Mouse (Mus musculus) lung, embryonic 16.5 days (tissue): ENCODE measurements at regions not wholly inside any gene's neighbourhood (a gene's known extent, or its start where the extent isn't known, plus 50 kb on each side); places are given as distances from the start of the nearest gene placed in this dataset.

Source experiments
- ATAC-seq: fragments of 200-750 bp; cut with Nextera tagmentation; 2 replicates; pipeline ENCODE4 v1.8.0; 2017; ENCODE audit warnings: low read depth, mild to moderate bottlenecking, moderate library complexity
- H3K27ac ChIP-seq: fragments of 300-500 bp; sonication (generic); 2 replicates; pipeline ENCODE4 v1.5.1; 2014; ENCODE audit warnings: mild to moderate bottlenecking, control low read depth, low read length
- H3K27me3 ChIP-seq: fragments of 300-500 bp; sonication (generic); 2 replicates; pipeline ENCODE4 v1.6.1; 2014; ENCODE audit warnings: low read depth, low read length, mixed read lengths; ENCODE audit not compliant: control insufficient read depth, insufficient read depth
- H3K36me3 ChIP-seq: fragments of 300-500 bp; sonication (generic); 2 replicates; pipeline ENCODE4 v1.6.1; 2014; ENCODE audit warnings: low read length; ENCODE audit not compliant: control insufficient read depth, insufficient read depth
- H3K4me1 ChIP-seq: fragments of 300-500 bp; sonication (generic); replicated peaks from 2 replicates; pipeline ENCODE4 v1.6.1; 2014; ENCODE audit warnings: low read length, mixed read lengths; ENCODE audit not compliant: control insufficient read depth, insufficient read depth
- H3K4me2 ChIP-seq: fragments of 300-500 bp; sonication (generic); 2 replicates; pipeline ENCODE4 v1.6.1; 2014; ENCODE audit warnings: low read depth, low read length, control low read depth
- H3K4me3 ChIP-seq: fragments of 300-500 bp; sonication (generic); 2 replicates; pipeline ENCODE4 v1.5.1; 2014; ENCODE audit warnings: mild to moderate bottlenecking, low read length, control low read depth
- H3K9ac ChIP-seq: fragments of 300-500 bp; sonication (generic); 2 replicates; pipeline ENCODE4 v1.6.1; 2014; ENCODE audit warnings: low read length, control low read depth
- H3K9me3 ChIP-seq: fragments of 300-500 bp; sonication (generic); 2 replicates; pipeline ENCODE4 v1.6.1; 2016; ENCODE audit warnings: low read length; ENCODE audit not compliant: control insufficient read depth
- WGBS: fragments of 180-500 bp; shearing (Covaris S2); extraction: QIAGEN DNeasy Blood & Tissue Kit; methylation state at CpG from one replicate; pipeline ENCODE4 v1.1.7; 2014; 5-methylcytosine and 5-hydroxymethylcytosine counted together

- Histone ChIP-seq H3K4me1 (no peaks in the 10 kb centered on the region), H3K4me3 (no peak overlapping the region), H3K27me3 (no peaks in the 10 kb centered on the region), H3K9me3 (no peaks in the 10 kb centered on the region), H3K36me3 (no peaks in the 10 kb centered on the region), H3K4me2 (no peak overlapping the region), H3K27ac (no peak overlapping the region), H3K9ac (no peak overlapping the region)
- WGBS, result 49% methylated on average over 22 of the region's 22 CpGs
- no peak for ATAC-seq
Measured at GRCm38 (mm10) chr7:145015463-145016085, 75.8 kb upstream of the Ccnd1 start.

DNA sequence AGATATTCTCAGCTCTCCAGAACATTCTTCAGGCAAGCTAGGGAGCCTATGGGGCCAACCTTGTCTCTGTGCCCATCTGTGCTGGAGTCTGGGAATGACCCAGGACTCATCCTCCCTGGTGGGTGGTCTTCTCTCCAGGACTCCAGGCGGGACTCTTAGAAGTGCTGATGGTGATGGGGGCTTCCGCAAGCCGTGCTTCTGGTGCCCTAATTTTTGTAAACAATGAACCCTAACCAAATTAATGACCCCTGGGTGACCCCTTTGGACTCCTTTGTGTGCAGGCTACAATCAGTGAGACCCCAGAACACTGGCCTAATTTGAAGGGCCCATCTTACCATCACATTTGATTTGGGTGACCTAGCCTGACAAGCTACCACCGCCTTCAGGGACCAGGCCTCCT lies 71.0 kb upstream of the Ccnd1 start:
- Histone ChIP-seq H3K27me3 (no peaks in the 10 kb centered on the region), H3K27ac (no peak overlapping the region), H3K9me3 (no peaks in the 10 kb centered on the region), H3K36me3 (no peaks in the 10 kb centered on the region), H3K9ac (no peak overlapping the region), H3K4me1 (no peaks in the 10 kb centered on the region), H3K4me2 (no peak overlapping the region), H3K4me3 (no peak overlapping the region)
- no peak for ATAC-seq
- 45% methylated on average over 4 of the region's 4 CpGs for WGBS

- ATAC-seq, result no peak
- H3K9ac ChIP-seq, result no peak overlapping the region
- WGBS, result 39% methylated on average over 3 of the region's 3 CpGs
- H3K4me3 ChIP-seq, result no peak overlapping the region
- H3K27me3 ChIP-seq, result no peaks in the 10 kb centered on the region
- H3K27ac ChIP-seq, result no peak overlapping the region
- no peaks in the 10 kb centered on the region for H3K36me3 ChIP-seq
- H3K4me1 ChIP-seq, result no peaks in the 10 kb centered on the region
- H3K4me2 ChIP-seq, result no peak overlapping the region
- no peaks in the 10 kb centered on the region for H3K9me3 ChIP-seq
Measured at GRCm38 (mm10) chr7:145010004-145010403, 70.3 kb upstream of the Ccnd1 start.

- 57% methylated on average over 7 of the region's 7 CpGs for WGBS
- no peak overlapping the region for H3K27ac ChIP-seq
Measured at GRCm38 (mm10) chr7:145008662-145009333, 69.1 kb upstream of the Ccnd1 start.

GRCm38 (mm10) chr7:145007216-145007615 lies 67.5 kb upstream of the Ccnd1 start:
- WGBS, result 84% methylated on average over 2 of the region's 2 CpGs
- Histone ChIP-seq H3K4me3 (no peak overlapping the region), H3K4me2 (no peak overlapping the region), H3K9me3 (no peaks in the 10 kb centered on the region), H3K27me3 (no peaks in the 10 kb centered on the region), H3K4me1 (no peaks in the 10 kb centered on the region), H3K9ac (no peak overlapping the region), H3K36me3 (no peaks in the 10 kb centered on the region), H3K27ac (no peak overlapping the region)
- no peak for ATAC-seq

More at GRCm38 (mm10) chr7:145008662-145009333, 69.1 kb upstream of the Ccnd1 start:
- H3K4me1 ChIP-seq, result no peaks in the 10 kb centered on the region
- no peak overlapping the region for H3K4me2 ChIP-seq
- H3K27me3 ChIP-seq, result no peaks in the 10 kb centered on the region
- no peaks in the 10 kb centered on the region for H3K9me3 ChIP-seq
- no peak for ATAC-seq
- H3K4me3 ChIP-seq, result no peak overlapping the region
- no peaks in the 10 kb centered on the region for H3K36me3 ChIP-seq
- H3K9ac ChIP-seq, result no peak overlapping the region

GRCm38 (mm10) chr7:145001503-145002084 lies 61.9 kb upstream of the Ccnd1 start:
- H3K27ac ChIP-seq, result no peak overlapping the region
- no peaks in the 10 kb centered on the region for H3K36me3 ChIP-seq
- no peaks in the 10 kb centered on the region for H3K27me3 ChIP-seq
- 0 out of 2 replicates have a peak, but pooled peaks cover 4% of the 10 kb centered on the region for H3K4me1 ChIP-seq
- no peak overlapping the region for H3K4me2 ChIP-seq
- ATAC-seq, result no peak
- H3K9ac ChIP-seq, result no peak overlapping the region
- H3K9me3 ChIP-seq, result no peaks in the 10 kb centered on the region
- WGBS, result 51% methylated on average over 4 of the region's 4 CpGs
- H3K4me3 ChIP-seq, result no peak overlapping the region

DNA sequence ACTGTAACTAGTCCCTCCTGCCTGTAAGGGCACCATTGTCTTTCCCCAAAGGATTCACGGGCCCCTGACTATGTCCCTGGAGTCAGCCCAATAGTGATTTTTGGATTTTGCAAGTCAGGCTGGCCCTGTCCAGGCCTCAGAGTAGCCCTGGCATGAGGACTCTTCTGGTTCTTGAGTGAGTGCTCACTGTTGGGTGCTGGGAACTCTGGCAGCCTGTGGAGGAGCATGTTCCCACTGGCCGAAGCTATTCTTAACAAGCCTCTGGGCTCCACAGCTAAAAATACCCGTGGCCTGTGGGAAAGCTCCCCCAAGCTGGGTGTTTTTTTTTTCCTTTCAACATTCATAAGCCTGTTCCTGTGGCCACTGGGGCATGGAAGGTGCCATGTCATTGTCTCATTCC lies 60.0 kb upstream of the Ccnd1 start:
- Histone ChIP-seq H3K4me1 (0 out of 2 replicates have a peak, but pooled peaks cover 4% of the 10 kb centered on the region), H3K27ac (no peak overlapping the region), H3K36me3 (no peaks in the 10 kb centered on the region), H3K27me3 (no peaks in the 10 kb centered on the region), H3K4me3 (no peak overlapping the region), H3K9ac (no peak overlapping the region), H3K9me3 (no peaks in the 10 kb centered on the region), H3K4me2 (no peak overlapping the region)
- no peak for ATAC-seq
- WGBS, result 63% methylated on average over 3 of the region's 3 CpGs

- Histone ChIP-seq H3K4me2 (no peak overlapping the region), H3K4me1 (0 out of 2 replicates have a peak, but pooled peaks cover 4% of the 10 kb centered on the region), H3K36me3 (no peaks in the 10 kb centered on the region), H3K4me3 (no peak overlapping the region), H3K9ac (no peak overlapping the region), H3K27me3 (no peaks in the 10 kb centered on the region), H3K27ac (peak overlapping the region; percentile 64), H3K9me3 (no peaks in the 10 kb centered on the region)
- peak; percentile 83 for ATAC-seq
- 26% methylated on average over 3 of the region's 3 CpGs for WGBS
Measured at GRCm38 (mm10) chr7:144996847-144997246, 57.1 kb upstream of the Ccnd1 start.

DNA sequence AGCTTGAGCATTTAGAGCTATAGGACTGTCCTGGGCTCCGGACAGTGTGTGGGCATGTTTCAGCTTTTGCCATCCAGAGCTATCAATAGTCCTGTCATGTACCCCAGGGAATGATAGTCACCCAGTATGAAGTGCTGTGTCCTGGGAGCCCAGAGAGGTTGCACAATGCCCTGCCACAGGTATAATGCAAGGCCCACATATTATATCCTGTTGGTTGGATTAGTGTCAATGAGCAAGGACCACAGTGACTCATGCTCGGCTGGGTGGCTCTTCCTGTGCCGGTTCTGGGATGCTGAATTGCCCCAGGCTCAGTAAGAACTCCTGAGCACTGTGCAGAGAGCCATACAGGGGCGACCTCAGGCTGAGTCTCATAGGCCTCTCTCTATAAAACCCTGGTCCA lies 54.5 kb upstream of the Ccnd1 start:
- no peak for ATAC-seq
- Histone ChIP-seq H3K36me3 (no peaks in the 10 kb centered on the region), H3K9me3 (no peaks in the 10 kb centered on the region), H3K27me3 (no peaks in the 10 kb centered on the region), H3K4me2 (no peak overlapping the region), H3K4me3 (no peak overlapping the region), H3K27ac (no peak overlapping the region), H3K9ac (no peak overlapping the region), H3K4me1 (0 out of 2 replicates have a peak, but pooled peaks cover 4% of the 10 kb centered on the region)
- 75% methylated on average over 4 of the region's 4 CpGs for WGBS
